Mouse (Mus musculus) embryonic facial prominence, embryonic 11.5 days (tissue): ENCODE results near the gene Gm13119. TPM values are rescaled to one million over a fixed set of nuclear protein-coding genes. Genes with fewer than 3 reads are reported as not detected.

Experiments used
- ATAC-seq: fragments of 200-750 bp; cut with Nextera tagmentation; replicated peaks from 2 replicates; pipeline ENCODE4 v1.8.0; 2017; ENCODE audit warnings: low read depth; ENCODE audit not compliant: insufficient number of reproducible peaks, low FRiP score, low TSS enrichment
- DNase-seq: peaks from one replicate; pipeline ENCODE4 v3.0.0-alpha.2; 2015; ENCODE audit warnings: low spot score
- H3K27ac ChIP-seq: fragments of 300-500 bp; sonication (generic); replicated peaks from 2 replicates; pipeline ENCODE4 v1.5.1; 2014; ENCODE audit warnings: mild to moderate bottlenecking, low read depth, low read length, control low read depth
- H3K27me3 ChIP-seq: fragments of 300-500 bp; sonication (generic); 2 replicates; pipeline ENCODE4 v1.6.1; 2014; ENCODE audit warnings: mild to moderate bottlenecking, low read length, moderate library complexity, mixed read lengths; ENCODE audit not compliant: control insufficient read depth, insufficient read depth
- H3K36me3 ChIP-seq: fragments of 300-500 bp; sonication (generic); replicated peaks from 2 replicates; pipeline ENCODE4 v1.6.1; 2014; ENCODE audit warnings: low read depth, mild to moderate bottlenecking, low read length, moderate library complexity, mixed read lengths; ENCODE audit not compliant: control insufficient read depth, insufficient read depth
- H3K4me1 ChIP-seq: fragments of 300-500 bp; sonication (generic); 2 replicates; pipeline ENCODE4 v1.6.1; 2014; ENCODE audit warnings: low read length, mixed read lengths; ENCODE audit not compliant: control insufficient read depth, insufficient read depth
- H3K4me2 ChIP-seq: fragments of 300-500 bp; sonication (generic); 2 replicates; pipeline ENCODE4 v1.6.1; 2014; ENCODE audit warnings: low read depth, mild to moderate bottlenecking, control low read depth, low read length, moderate library complexity
- H3K4me3 ChIP-seq: fragments of 300-500 bp; sonication (generic); 2 replicates; pipeline ENCODE4 v1.5.1; 2014; ENCODE audit warnings: low read depth, low read length, control low read depth
- H3K9ac ChIP-seq: fragments of 300-500 bp; sonication (generic); replicated peaks from 2 replicates; pipeline ENCODE4 v1.6.1; 2014; ENCODE audit warnings: mild to moderate bottlenecking, control low read depth, low read length
- H3K9me3 ChIP-seq: fragments of 300-500 bp; sonication (generic); replicated peaks from 2 replicates; pipeline ENCODE4 v1.6.1; 2016; ENCODE audit warnings: mild to moderate bottlenecking, low read length, inconsistent platforms, mixed read lengths; ENCODE audit not compliant: control insufficient read depth
- WGBS: fragments of 180-500 bp; shearing (Covaris S2); extraction: QIAGEN DNeasy Blood & Tissue Kit; methylation state at CpG from one replicate; pipeline ENCODE4 v1.1.7; 2014; 5-methylcytosine and 5-hydroxymethylcytosine counted together
- polyA plus RNA-seq: library from polyadenylated mRNA; unstranded; fragments of >200 nt; fragmentation: Nextera tagmentation; extraction: Ambion mirVana; gene quantifications from 2 replicates; pipeline ENCODE4 v1.2.1, GENCODE M21; 2014

Gene Gm13119
- polyA plus RNA-seq, 1 experiment from 2014 or later, result not detected

GRCm38 (mm10) chr4:144406261-144406660, 48.5 kb downstream of the Gm13119 start:
- H3K36me3 ChIP-seq, result no peaks in the 10 kb centered on the region
- WGBS, result 67% methylated on average over 3 of the region's 3 CpGs
- ATAC-seq (no peak), DNase-seq (no peak)
- no peaks in the 10 kb centered on the region for H3K9me3 ChIP-seq
- no peak overlapping the region for H3K4me2 ChIP-seq
- no peak overlapping the region for H3K9ac ChIP-seq
- no peak overlapping the region for H3K27ac ChIP-seq
- H3K4me3 ChIP-seq, result no peak overlapping the region
- no peaks in the 10 kb centered on the region for H3K27me3 ChIP-seq
- H3K4me1 ChIP-seq, result no peaks in the 10 kb centered on the region

GRCm38 (mm10) chr4:144408290-144408689, 50.5 kb downstream of the Gm13119 start, which contains the start of gene Pramef12:
Gene Pramef12 (minus strand): TSS chr4:144408464.
- ATAC-seq (no peak), DNase-seq (no peak)
- no peak within 1 kb of the TSS for H3K4me3 ChIP-seq

More at GRCm38 (mm10) chr4:144408290-144408689, 50.5 kb downstream of the Gm13119 start, which contains the start of gene Pramef12:
- Histone ChIP-seq H3K36me3 (no peaks in the 10 kb centered on the region), H3K9me3 (no peaks in the 10 kb centered on the region), H3K27me3 (no peaks in the 10 kb centered on the region), H3K9ac (no peak within 1 kb of the TSS), H3K4me1 (no peaks in the 10 kb centered on the region), H3K27ac (no peak within 1 kb of the TSS), H3K4me2 (no peak within 1 kb of the TSS)
- 84% methylated on average over 9 of the region's 9 CpGs for whole genome bisulfite sequencing

Other genes starting within 250 kb of the Gm13119 start
- gene Oog3, start 195.3 kb upstream of the Gm13119 start, polyA plus RNA-seq, result not detected in 2 replicates
- not detected in 2 replicates for gene Oog2, start 167.2 kb upstream of the Gm13119 start, polyA plus RNA-seq
- gene C87977, start 144.6 kb upstream of the Gm13119 start, polyA plus RNA-seq, result not detected in 2 replicates
- gene Pramel5, start 77.5 kb upstream of the Gm13119 start, polyA plus RNA-seq, result not detected in 2 replicates
- gene Gm13128, start 27.7 kb upstream of the Gm13119 start, polyA plus RNA-seq, result not detected in 2 replicates
- gene Pramef20, start 20.0 kb downstream of the Gm13119 start, polyA plus RNA-seq, result not detected in 2 replicates
- not detected in 2 replicates for gene Pramef12, start 50.5 kb downstream of the Gm13119 start, polyA plus RNA-seq
- gene 1700012P22Rik, start 80.8 kb downstream of the Gm13119 start, polyA plus RNA-seq, result not detected in 2 replicates
- gene Gm9944, start 95.4 kb downstream of the Gm13119 start, polyA plus RNA-seq, result not detected in 2 replicates
- not detected in 2 replicates for gene Aadacl3, start 105.8 kb downstream of the Gm13119 start, polyA plus RNA-seq
- gene 9430007A20Rik, start 161.9 kb downstream of the Gm13119 start, polyA plus RNA-seq, result not detected in 2 replicates
- not detected in 2 replicates for gene Gm13124, start 207.2 kb downstream of the Gm13119 start, polyA plus RNA-seq